ENCODE assay signal across 17 mouse cellular contexts in genomic region chr4:152090191-152090590, GRCm38 (mm10). TPM values are rescaled to one million over a fixed set of nuclear protein-coding genes. Genes with fewer than 3 reads are reported as not detected.
"Had no signal": no experiment of that assay in that cellular context is flagged by ENCODE, and none has a peak within 500 bp of the region (broad histone marks: within the 10 kb centered on the region; RNA-seq: fewer than 3 reads in every experiment).

No protein-coding gene starts in this region.

- H3K4me3 ChIP-seq: limb, embryonic 15.5 days; megakaryocyte, embryonic 14.5 days; midbrain, embryonic 15.5 days; neural tube, embryonic 13.5 days had no signal

- H3K4me2 ChIP-seq: limb, embryonic 15.5 days; lung, embryonic 14.5 days; midbrain, embryonic 11.5 days; midbrain, embryonic 15.5 days; neural tube, embryonic 13.5 days had no signal

- H3K36me3 ChIP-seq: midbrain, embryonic 15.5 days; neural tube, embryonic 13.5 days had no signal

- H3K27ac ChIP-seq: kidney, postnatal 0 days; limb, embryonic 15.5 days; midbrain, embryonic 15.5 days; neural tube, embryonic 13.5 days had no signal

- H3K9me3 ChIP-seq: limb, embryonic 15.5 days; midbrain, embryonic 15.5 days; neural tube, embryonic 13.5 days had no signal

- DNase-seq: kidney, adult 8-10 months; kidney, postnatal 36 days; lung, embryonic 14.5 days; lung, postnatal 10 days; lung, postnatal 4 days; retina, postnatal 1 day; right cerebral cortex, postnatal 4 days; spleen, adult 18-20 months; thymus, adult 18-20 months; thymus, postnatal 14 days had no signal

- H3K27me3 ChIP-seq: limb, embryonic 15.5 days; midbrain, embryonic 15.5 days; neural tube, embryonic 13.5 days had no signal

- H3K9ac ChIP-seq: limb, embryonic 15.5 days; lung, embryonic 14.5 days; midbrain, embryonic 15.5 days; neural tube, embryonic 13.5 days had no signal

- ATAC-seq: midbrain, embryonic 15.5 days had no signal

RNA-seq across cellular contexts. Expression of gene Tnfrsf25, which starts 25.5 kb away (rescaled TPM):
- total RNA-seq: monocyte, adult 5-6 weeks had no signal

RNA-seq across cellular contexts. Expression of gene Tas1r1, which starts 51.8 kb away (rescaled TPM):
- total RNA-seq: monocyte, adult 5-6 weeks had no signal
